Mouse (Mus musculus): ENCODE measurements around the gene Vmn1r184.
"Not testable (repeated sequence)": the region's sequence is repeated elsewhere in the genome, so short reads cannot be mapped to it uniquely, and the experiment has no call there.

- TF ChIP-seq CTCF (IDR thresholded peaks at IDR 0.05; ENCODE audit: extremely low read depth, insufficient read length, insufficient replicate concordance, low read depth, low read length); POLR2A (IDR thresholded peaks at IDR 0.05; ENCODE audit: low read depth, low read length): not testable (repeated sequence)
These were observed 55.7 kb downstream of the Vmn1r184 start for GRCm38 (mm10) chr7:26315809-26316208.

All from small intestine, adult 2 months (tissue).